Mouse (Mus musculus): ENCODE data around the gene AC131692.1. TPM values are rescaled to one million over a fixed set of nuclear protein-coding genes. Genes with fewer than 3 reads are reported as not detected.

AC131692.1 gene
- total and polyA plus RNA-seq, 2 experiments from 2014 or later = not detected

DNA sequence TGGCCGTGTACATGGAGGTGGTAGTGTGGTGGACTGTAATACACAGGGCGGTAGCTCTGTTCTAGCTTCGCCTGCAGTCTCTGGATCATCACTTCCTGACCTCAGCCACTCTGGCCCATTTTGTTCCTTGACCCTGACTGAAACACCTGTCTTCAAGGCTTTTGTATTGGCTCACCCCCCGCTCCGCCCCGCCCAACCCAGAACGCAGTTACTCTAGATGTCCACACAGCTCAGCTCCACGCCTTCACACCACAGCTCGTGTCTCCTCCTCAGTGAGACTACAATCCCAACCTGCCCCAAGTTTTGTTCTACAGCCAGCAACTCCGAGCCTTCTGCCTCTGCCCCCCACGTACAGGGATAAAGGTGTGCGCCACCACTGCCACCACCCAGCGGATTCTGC is 5.4 kb upstream of the AC131692.1 start:
- Histone ChIP-seq H3K27ac (no peak overlapping the region), H3K27me3 (ENCODE audit: insufficient read depth, low read length) (no peaks in the 10 kb centered on the region), H3K4me2 (ENCODE audit: low read depth, low read length) (no peak overlapping the region), H3K9ac (replicated peaks; ENCODE audit: low read length) (no peak overlapping the region), H3K4me3 (ENCODE audit: low read length) (no peak overlapping the region), H3K36me3 (ENCODE audit: insufficient read depth, low read length) (no peaks in the 10 kb centered on the region), H3K4me1 (ENCODE audit: insufficient read depth, low read length) (peaks cover 3% of the 10 kb centered on the region), H3K9me3 (ENCODE audit: low read length) (no peaks in the 10 kb centered on the region)
- WGBS = 94% methylated on average over 13 of the region's 13 CpGs
- TF ChIP-seq CTCF (IDR thresholded peaks at IDR 0.05; ENCODE audit: low read depth) = no peak
- ATAC-seq (no peak), DNase-seq (ENCODE audit: low spot score) (no peak)

DNA sequence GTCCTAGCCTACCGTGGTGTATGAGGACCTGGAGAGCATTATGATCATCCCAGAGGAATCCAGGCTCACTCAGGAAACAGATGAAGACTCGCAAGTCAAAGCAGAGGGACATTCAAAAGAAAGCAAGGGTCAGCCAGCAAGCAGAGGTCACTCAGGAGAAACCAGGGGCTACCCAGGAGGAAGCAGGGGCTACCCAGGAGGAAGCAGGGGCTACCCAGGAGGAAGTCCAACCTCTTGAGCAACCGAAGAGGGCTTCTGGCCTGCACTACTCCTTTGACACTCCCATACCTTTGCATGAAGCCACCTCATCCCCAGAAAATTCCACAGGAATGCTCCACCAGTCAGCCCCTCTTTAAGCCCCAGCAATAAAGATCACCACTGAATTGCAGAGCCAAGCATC is 3.6 kb downstream of the AC131692.1 start:
- 93% methylated on average over 3 of the region's 3 CpGs for WGBS

DNA sequence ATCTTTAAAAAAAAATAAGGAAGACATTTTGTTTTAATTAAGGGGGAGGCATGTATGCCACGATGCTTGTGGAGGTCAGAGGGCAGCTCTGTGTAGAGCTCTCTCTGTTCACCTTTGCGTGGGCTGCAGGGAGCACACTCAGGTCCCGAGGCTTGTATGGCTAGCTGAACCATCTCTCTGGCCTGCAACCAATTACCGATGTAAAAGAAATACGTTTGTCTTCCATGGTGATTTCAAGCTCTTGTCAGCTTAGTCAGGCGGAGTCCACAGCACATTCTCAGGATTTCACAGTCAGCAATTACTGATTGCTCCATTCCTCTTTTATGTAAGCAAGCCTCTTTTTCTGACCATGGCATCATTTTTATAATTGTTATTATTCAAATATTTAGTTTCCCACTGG is 7.0 kb downstream of the AC131692.1 start:
- ATAC-seq (no peak), DNase-seq (ENCODE audit: low spot score) (no peak)
- Histone ChIP-seq H3K4me2 (ENCODE audit: low read depth, low read length) (no peak overlapping the region), H3K9me3 (ENCODE audit: low read length) (no peaks in the 10 kb centered on the region), H3K4me3 (ENCODE audit: low read length) (no peak overlapping the region), H3K9ac (replicated peaks; ENCODE audit: low read length) (no peak overlapping the region), H3K27me3 (ENCODE audit: insufficient read depth, low read length) (no peaks in the 10 kb centered on the region), H3K36me3 (ENCODE audit: insufficient read depth, low read length) (no peaks in the 10 kb centered on the region), H3K27ac (no peak overlapping the region), H3K4me1 (ENCODE audit: insufficient read depth, low read length) (no peaks in the 10 kb centered on the region)
- WGBS = 66% methylated on average over 6 of the region's 6 CpGs
- TF ChIP-seq CTCF (IDR thresholded peaks at IDR 0.05; ENCODE audit: low read depth) = no peak

More for the DNA sequence above, 3.6 kb downstream of the AC131692.1 start:
- no peaks in the 10 kb centered on the region for H3K9me3 ChIP-seq (ENCODE audit: low read length)
- H3K27ac ChIP-seq = no peak overlapping the region
- H3K4me3 ChIP-seq (ENCODE audit: low read length) = no peak overlapping the region
- TF ChIP-seq CTCF (IDR thresholded peaks at IDR 0.05; ENCODE audit: low read depth) = no peak
- H3K4me2 ChIP-seq (ENCODE audit: low read depth, low read length) = no peak overlapping the region
- H3K4me1 ChIP-seq (ENCODE audit: insufficient read depth, low read length) = no peaks in the 10 kb centered on the region
- DNase-seq (ENCODE audit: low spot score) = no peak
- no peak for ATAC-seq
- H3K9ac ChIP-seq (replicated peaks; ENCODE audit: low read length) = no peak overlapping the region
- H3K36me3 ChIP-seq (ENCODE audit: insufficient read depth, low read length) = no peaks in the 10 kb centered on the region
- H3K27me3 ChIP-seq (ENCODE audit: insufficient read depth, low read length) = no peaks in the 10 kb centered on the region

DNA sequence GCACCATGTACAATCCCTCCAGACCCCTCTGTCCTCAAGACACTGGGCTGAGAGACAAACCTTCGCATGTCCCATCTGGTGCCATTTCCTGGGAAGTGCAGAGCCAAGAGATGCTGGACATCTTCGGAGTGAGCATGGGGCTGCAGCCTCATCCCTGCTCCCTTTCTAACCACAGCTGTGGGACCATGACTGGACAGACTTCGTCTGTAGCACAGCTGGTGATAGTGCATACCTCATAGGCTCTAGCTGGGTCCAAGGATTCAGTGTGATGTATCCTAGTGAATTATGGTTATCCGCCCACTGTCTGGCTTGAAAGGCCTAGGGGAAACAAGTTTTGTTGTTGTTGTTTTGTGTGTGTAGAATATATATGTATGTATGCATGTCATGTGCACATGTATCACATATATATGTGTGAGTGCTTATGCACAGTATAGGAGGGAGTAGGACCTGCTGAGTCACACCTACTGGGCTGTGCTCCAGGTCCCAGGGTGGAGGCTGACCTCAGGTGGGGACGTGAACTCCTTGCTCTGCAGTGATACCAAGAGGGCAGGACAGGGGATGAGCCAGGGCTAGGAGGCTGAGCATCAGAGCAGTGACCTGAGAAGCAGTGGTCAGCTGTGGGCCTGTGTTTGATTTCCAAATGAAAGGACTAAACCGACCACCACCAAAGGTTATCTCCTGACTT is 8.1 kb downstream of the AC131692.1 start:
- Histone ChIP-seq H3K36me3 (ENCODE audit: insufficient read depth, low read length) (no peaks in the 10 kb centered on the region), H3K9me3 (ENCODE audit: low read length) (no peaks in the 10 kb centered on the region), H3K4me2 (ENCODE audit: low read depth, low read length) (no peak overlapping the region), H3K4me3 (ENCODE audit: low read length) (no peak overlapping the region), H3K9ac (replicated peaks; ENCODE audit: low read length) (no peak overlapping the region), H3K27me3 (ENCODE audit: insufficient read depth, low read length) (no peaks in the 10 kb centered on the region), H3K27ac (no peak overlapping the region), H3K4me1 (ENCODE audit: insufficient read depth, low read length) (no peaks in the 10 kb centered on the region)
- ATAC-seq (no peak), DNase-seq (ENCODE audit: low spot score) (no peak)
- 75% methylated on average over 6 of the region's 6 CpGs for WGBS
- TF ChIP-seq CTCF (IDR thresholded peaks at IDR 0.05; ENCODE audit: low read depth) = no peak

DNA sequence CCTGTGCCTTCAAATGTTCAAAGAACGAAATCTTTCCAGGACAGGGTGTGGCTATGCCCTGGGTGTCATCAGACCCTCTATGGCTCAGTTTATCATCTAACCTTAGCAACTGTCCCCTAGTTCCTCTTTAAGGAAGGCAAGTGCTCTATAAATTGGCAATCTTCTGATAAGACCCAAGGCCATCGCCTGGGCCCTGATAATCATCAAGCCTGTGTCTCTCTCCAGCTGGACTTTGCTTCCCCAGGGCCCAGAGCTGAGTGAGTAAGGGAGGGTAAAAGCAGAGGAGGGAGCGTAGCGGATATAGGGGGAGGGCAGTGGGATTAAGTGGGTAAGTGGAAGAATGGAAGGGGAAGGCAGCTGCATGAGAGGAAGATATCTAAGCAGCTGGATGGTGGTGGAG is 10.3 kb downstream of the AC131692.1 start:
- H3K9ac ChIP-seq (replicated peaks; ENCODE audit: low read length) = no peak overlapping the region
- DNase-seq (ENCODE audit: low spot score) (no peak), ATAC-seq (no peak)
- H3K4me1 ChIP-seq (ENCODE audit: insufficient read depth, low read length) = no peaks in the 10 kb centered on the region
- 90% methylated on average over 4 of the region's 4 CpGs for WGBS
- TF ChIP-seq CTCF (IDR thresholded peaks at IDR 0.05; ENCODE audit: low read depth) = no peak
- H3K27me3 ChIP-seq (ENCODE audit: insufficient read depth, low read length) = no peaks in the 10 kb centered on the region
- H3K36me3 ChIP-seq (ENCODE audit: insufficient read depth, low read length) = no peaks in the 10 kb centered on the region
- H3K9me3 ChIP-seq (ENCODE audit: low read length) = no peaks in the 10 kb centered on the region
- H3K4me2 ChIP-seq (ENCODE audit: low read depth, low read length) = no peak overlapping the region
- H3K27ac ChIP-seq = no peak overlapping the region
- H3K4me3 ChIP-seq (ENCODE audit: low read length) = no peak overlapping the region

DNA sequence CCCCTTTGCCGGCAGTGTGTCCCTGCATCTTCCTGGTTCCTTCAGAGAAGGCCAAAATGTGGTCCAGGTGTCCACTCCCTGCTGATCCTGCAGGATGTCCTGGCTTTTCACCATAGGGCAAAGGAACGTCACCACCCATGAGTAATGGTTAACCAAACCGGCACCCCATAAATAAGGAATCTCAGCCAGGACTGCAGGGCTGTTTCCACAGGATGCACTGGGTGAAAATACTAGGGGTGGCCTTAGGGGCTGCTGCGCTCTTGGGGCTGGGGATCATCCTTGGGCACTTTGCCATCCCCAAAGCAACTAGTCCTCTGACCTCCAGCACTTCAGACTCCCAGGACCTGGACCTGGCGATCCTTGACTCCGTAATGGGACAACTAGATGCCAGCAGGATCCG is 11.4 kb downstream of the AC131692.1 start, which contains the start of gene Naaladl1:
Gene Naaladl1 (plus strand): TSS at position 197 of the 400 bp plus-strand sequence.
- H3K27ac ChIP-seq = no peak within 1 kb of the TSS
- no peak for TF ChIP-seq CTCF (IDR thresholded peaks at IDR 0.05; ENCODE audit: low read depth)
- H3K9me3 ChIP-seq (ENCODE audit: low read length) = no peaks in the 10 kb centered on the region
- no peak within 1 kb of the TSS for H3K4me2 ChIP-seq (ENCODE audit: low read depth, low read length)
- no peak within 1 kb of the TSS for H3K4me3 ChIP-seq (ENCODE audit: low read length)
- 88% methylated on average over 7 of the region's 7 CpGs for WGBS
- no peak for DNase-seq (ENCODE audit: low spot score)
- ATAC-seq = no peak
- no peak within 1 kb of the TSS for H3K9ac ChIP-seq (replicated peaks; ENCODE audit: low read length)
- H3K27me3 ChIP-seq (ENCODE audit: insufficient read depth, low read length) = no peaks in the 10 kb centered on the region
- no peaks in the 10 kb centered on the region for H3K4me1 ChIP-seq (ENCODE audit: insufficient read depth, low read length)
- no peaks in the 10 kb centered on the region for H3K36me3 ChIP-seq (ENCODE audit: insufficient read depth, low read length)

DNA sequence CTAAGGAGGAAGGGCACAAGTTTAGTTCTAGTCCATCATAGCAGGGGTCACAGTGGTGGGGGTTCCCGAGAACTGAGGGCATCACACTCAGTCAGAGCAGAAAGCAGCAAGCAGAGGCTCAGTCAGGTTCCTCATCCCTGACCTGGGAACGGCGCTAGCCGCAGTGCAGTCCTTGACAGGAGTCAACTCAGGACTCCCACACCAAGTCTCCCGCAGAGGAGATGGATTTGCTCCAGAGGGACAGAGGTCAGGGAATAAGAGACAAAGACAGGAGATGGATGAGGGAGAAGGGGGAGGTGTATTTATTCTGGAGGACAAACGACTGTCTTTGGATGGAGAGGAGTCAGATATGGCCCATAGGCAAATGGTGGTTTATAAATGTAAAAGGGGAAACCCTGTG is 18.9 kb downstream of the AC131692.1 start:
- Histone ChIP-seq H3K9me3 (ENCODE audit: low read length) (no peaks in the 10 kb centered on the region), H3K27me3 (ENCODE audit: insufficient read depth, low read length) (no peaks in the 10 kb centered on the region), H3K4me1 (ENCODE audit: insufficient read depth, low read length) (peaks cover 11% of the 10 kb centered on the region), H3K4me2 (ENCODE audit: low read depth, low read length) (no peak overlapping the region), H3K36me3 (ENCODE audit: insufficient read depth, low read length) (peaks cover 20% of the 10 kb centered on the region), H3K4me3 (ENCODE audit: low read length) (no peak overlapping the region), H3K27ac (no peak overlapping the region), H3K9ac (replicated peaks; ENCODE audit: low read length) (no peak overlapping the region)
- ATAC-seq (no peak), DNase-seq (ENCODE audit: low spot score) (no peak)
- TF ChIP-seq CTCF (IDR thresholded peaks at IDR 0.05; ENCODE audit: low read depth) = no peak
- WGBS = 51% methylated on average over 6 of the region's 6 CpGs

All from hindbrain, postnatal 0 days (tissue).